Mouse (Mus musculus) spleen, adult 2 months (tissue): ENCODE data around the gene Kcna5. TPM values are rescaled to one million over a fixed set of nuclear protein-coding genes. Genes with fewer than 3 reads are reported as not detected.

Experiments used
- DNase-seq, 2 experiments: peaks; one replicate each; pipeline versions ENCODE4 v3.0.0 to v3.0.0-alpha.2; 2012 to 2021; ENCODE audit warnings: low spot score in 2 of 2, low read depth in 1 of 2
- H3K27ac ChIP-seq: fragments of 200-500 bp; 2 replicates; pipeline ENCODE4 v1.5.1; 2012; ENCODE audit warnings: low read length, inconsistent platforms; ENCODE audit not compliant: insufficient read depth
- H3K27me3 ChIP-seq: fragments of 200-500 bp; 2 replicates; pipeline ENCODE4 v1.6.1; 2012; ENCODE audit warnings: mild to moderate bottlenecking, moderate library complexity, low read length, inconsistent platforms; ENCODE audit not compliant: control insufficient read depth, insufficient read depth
- H3K36me3 ChIP-seq: fragments of 200-500 bp; 2 replicates; pipeline ENCODE4 v1.6.1; 2012; ENCODE audit warnings: mild to moderate bottlenecking, low read length, inconsistent platforms; ENCODE audit not compliant: control insufficient read depth, insufficient read depth
- H3K4me1 ChIP-seq: fragments of 200-500 bp; 2 replicates; pipeline ENCODE4 v1.6.1; 2011; ENCODE audit warnings: inconsistent platforms; ENCODE audit not compliant: control insufficient read depth, insufficient read depth, insufficient read length
- H3K4me3 ChIP-seq: fragments of 200-500 bp; 2 replicates; pipeline ENCODE4 v1.5.1; 2011; ENCODE audit warnings: mild to moderate bottlenecking, inconsistent platforms; ENCODE audit not compliant: insufficient read depth, insufficient read length; ENCODE audit errors: extremely low read depth
- CTCF ChIP-seq: fragments of 200-500 bp; IDR thresholded peaks from 2 replicates; pipeline ENCODE4 v1.5.1; 2011; ENCODE audit warnings: mild to moderate bottlenecking, inconsistent platforms; ENCODE audit not compliant: insufficient read depth, insufficient read length, insufficient replicate concordance; ENCODE audit errors: extremely low read depth
- POLR2A ChIP-seq: fragments of 200-500 bp; IDR thresholded peaks from 2 replicates; pipeline ENCODE4 v1.6.1; 2011; ENCODE audit warnings: low read depth, low read length, inconsistent platforms
- WGBS: fragments of 180-500 bp; shearing (Covaris S2); methylation state at CpG from one replicate; pipeline ENCODE4 v1.1.7; 2018; 5-methylcytosine and 5-hydroxymethylcytosine counted together
- polyA plus RNA-seq: library from polyadenylated mRNA; depleted of rRNA; stranded (reverse); fragments of >200 nt; gene quantifications from 2 replicates; pipeline ENCODE4 v1.2.3, GENCODE M21; 2012; rRNA removed

Gene Kcna5
- 0.09 and 0.25 TPM in 2 replicates for polyA plus RNA-seq

- H3K4me3 ChIP-seq, result no peak within 1 kb of the TSS
Observed at GRCm38 (mm10) chr6:126535208-126535910, at the start of gene Kcna5. TSS of gene Kcna5 (minus strand) at chr6:126535412.

GRCm38 (mm10) chr6:126583075-126583474 is 47.9 kb upstream of the Kcna5 start:
- no peak overlapping the region for H3K4me3 ChIP-seq
- H3K36me3 ChIP-seq, result no peaks in the 10 kb centered on the region
- H3K27me3 ChIP-seq, result no peaks in the 10 kb centered on the region
- no peak overlapping the region for H3K27ac ChIP-seq
- H3K4me1 ChIP-seq, result no peaks in the 10 kb centered on the region
- TF ChIP-seq POLR2A, result no peak
- peak; percentile 46; the same call in 1 of the 2 replicates for TF ChIP-seq CTCF
- DNase-seq, result peak in 1 of 2 experiments; percentile 7
- 61% methylated on average over 7 of the region's 7 CpGs for WGBS

More at GRCm38 (mm10) chr6:126535208-126535910, at the start of gene Kcna5:
- Histone ChIP-seq H3K27me3 (no peaks in the 10 kb centered on the region), H3K4me1 (no peaks in the 10 kb centered on the region), H3K36me3 (no peaks in the 10 kb centered on the region), H3K27ac (no peak within 1 kb of the TSS)
- 3% methylated on average over 15 of the region's 15 CpGs for WGBS
- no peak for DNase-seq
- TF ChIP-seq CTCF (no peak), POLR2A (no peak)

GRCm38 (mm10) chr6:126581632-126582031 is 46.4 kb upstream of the Kcna5 start:
- DNase-seq, result no peak

GRCm38 (mm10) chr6:126580571-126580970 is 45.4 kb upstream of the Kcna5 start:
- Histone ChIP-seq H3K27ac (no peak overlapping the region), H3K4me3 (no peak overlapping the region), H3K36me3 (no peaks in the 10 kb centered on the region), H3K4me1 (no peaks in the 10 kb centered on the region), H3K27me3 (no peaks in the 10 kb centered on the region)
- DNase-seq, result no peak
- 82% methylated on average over 3 of the region's 3 CpGs for WGBS
- no peak for TF ChIP-seq POLR2A

More at GRCm38 (mm10) chr6:126581632-126582031, 46.4 kb upstream of the Kcna5 start:
- H3K36me3 ChIP-seq, result no peaks in the 10 kb centered on the region
- H3K27ac ChIP-seq, result no peak overlapping the region
- H3K4me3 ChIP-seq, result no peak overlapping the region
- H3K4me1 ChIP-seq, result no peaks in the 10 kb centered on the region
- WGBS, result 78% methylated on average over 8 of the region's 8 CpGs
- H3K27me3 ChIP-seq, result no peaks in the 10 kb centered on the region
- TF ChIP-seq CTCF, result no peak
- no peak for TF ChIP-seq POLR2A

GRCm38 (mm10) chr6:126577415-126577814 is 42.2 kb upstream of the Kcna5 start:
- DNase-seq, result no peak
- Histone ChIP-seq H3K4me3 (no peak overlapping the region), H3K27ac (no peak overlapping the region), H3K36me3 (no peaks in the 10 kb centered on the region), H3K27me3 (no peaks in the 10 kb centered on the region), H3K4me1 (no peaks in the 10 kb centered on the region)
- TF ChIP-seq POLR2A, result no peak
- no peak for TF ChIP-seq CTCF
- 71% methylated on average over 3 of the region's 3 CpGs for WGBS

GRCm38 (mm10) chr6:126576566-126576965 is 41.4 kb upstream of the Kcna5 start:
- H3K4me1 ChIP-seq, result no peaks in the 10 kb centered on the region
- no peaks in the 10 kb centered on the region for H3K27me3 ChIP-seq
- 88% methylated on average over 1 of the region's 1 CpGs for WGBS
- H3K4me3 ChIP-seq, result no peak overlapping the region
- no peak overlapping the region for H3K27ac ChIP-seq
- H3K36me3 ChIP-seq, result no peaks in the 10 kb centered on the region
- DNase-seq, result no peak
- TF ChIP-seq POLR2A, result no peak
- no peak for TF ChIP-seq CTCF

GRCm38 (mm10) chr6:126574778-126575177 is 39.6 kb upstream of the Kcna5 start:
- Histone ChIP-seq H3K27ac (no peak overlapping the region), H3K4me3 (no peak overlapping the region), H3K27me3 (no peaks in the 10 kb centered on the region), H3K36me3 (no peaks in the 10 kb centered on the region), H3K4me1 (no peaks in the 10 kb centered on the region)
- no peak for DNase-seq
- 80% methylated on average over 7 of the region's 7 CpGs for WGBS
- TF ChIP-seq POLR2A (no peak), CTCF (no peak)
